Comparison of ENCODE assay signal across 8 mouse cellular contexts in the genomic region with DNA sequence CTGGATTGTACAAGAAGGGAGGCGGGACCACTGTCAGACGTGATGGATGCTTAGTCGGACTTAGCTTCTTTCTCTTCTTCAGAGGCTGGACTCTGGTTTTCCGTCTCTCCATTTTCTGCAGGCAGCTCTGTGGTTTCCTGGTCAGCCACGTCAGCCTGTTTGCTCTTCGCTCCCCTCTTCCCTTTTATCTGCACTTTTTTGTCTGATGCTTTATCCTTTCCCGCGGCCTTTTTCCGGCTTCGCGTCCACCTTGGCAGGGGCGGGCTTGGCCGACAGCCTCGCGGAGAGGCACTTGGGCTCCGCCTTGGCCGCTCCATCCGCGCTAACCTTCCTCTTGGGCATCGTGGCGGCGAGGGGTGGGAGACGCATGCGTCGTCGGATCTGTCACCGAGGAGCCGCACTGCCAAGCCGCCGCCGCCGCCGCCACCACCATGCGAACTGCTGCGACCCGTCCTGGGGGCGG. TPM values are rescaled to one million over a fixed set of nuclear protein-coding genes. Genes with fewer than 3 reads are reported as not detected.
A peak's percentile ranks its signal among the peaks of the same experiment; 100 is the strongest.
DNase-seq lines count a peak whose midpoint lies in the region; ATAC-seq and TF ChIP-seq lines count a peak whose summit lies in the region.
"Not testable (repeated sequence)": the region's sequence is repeated elsewhere in the genome, so short reads cannot be mapped to it uniquely, and the experiment has no call there.

No protein-coding gene starts in this region.

- peak; percentile 70 to 76 for DNase-seq in cerebellum, adult 18-20 months
- DNase-seq in heart, postnatal 14 days, result peak; percentile 43 to 58
- DNase-seq in kidney, postnatal 4 days, result peak; percentile 68 to 79
- DNase-seq in telencephalon, adult 2 months (ENCODE audit: low read depth, low spot score), result peak; percentile 26

- intact Hi-C loops in heart, postnatal 14 days (cut with DNase I), result not testable (repeated sequence)

- not testable (repeated sequence) for TF ChIP-seq CTCF in E14TG2a.4 (conservative IDR thresholded peaks at IDR 0.05; ENCODE audit: low read length)

- H3K4me2 ChIP-seq in forebrain, embryonic 15.5 days (replicated peaks), result peak overlapping the region; percentile 41
- H3K4me2 ChIP-seq in liver, embryonic 15.5 days, result peak overlapping the region; percentile 64
- peak overlapping the region; percentile 51 for H3K4me2 ChIP-seq in neural tube, embryonic 12.5 days (replicated peaks)

- not testable (repeated sequence) for H3K27me3 ChIP-seq in E14TG2a.4 (ENCODE audit: insufficient read depth, low read length); forebrain, embryonic 15.5 days; liver, embryonic 15.5 days; neural tube, embryonic 12.5 days (replicated peaks)

- H3K4me3 ChIP-seq in E14TG2a.4 (replicated peaks; ENCODE audit: low read length), result peak overlapping the region; percentile 60
- H3K4me3 ChIP-seq in forebrain, embryonic 15.5 days, result peak overlapping the region; percentile 47
- H3K4me3 ChIP-seq in liver, embryonic 15.5 days (replicated peaks), result peak overlapping the region; percentile 44
- H3K4me3 ChIP-seq in neural tube, embryonic 12.5 days, result peak overlapping the region; percentile 28

- peak; percentile 98 for ATAC-seq in forebrain, embryonic 15.5 days (replicated peaks)
- ATAC-seq in liver, embryonic 15.5 days (ENCODE audit: insufficient read depth), result 0 out of 2 replicates have a peak, but pooled peaks have one; percentile 49
- peak; percentile 98 for ATAC-seq in neural tube, embryonic 12.5 days (ENCODE audit: low FRiP score, low read depth)

- H3K4me1 ChIP-seq in E14TG2a.4 (replicated peaks; ENCODE audit: low read depth, low read length); forebrain, embryonic 15.5 days; liver, embryonic 15.5 days (replicated peaks); neural tube, embryonic 12.5 days: not testable (repeated sequence)

- H3K9me3 ChIP-seq in E14TG2a.4 (ENCODE audit: low read length); forebrain, embryonic 15.5 days; liver, embryonic 15.5 days (replicated peaks); neural tube, embryonic 12.5 days: not testable (repeated sequence)

- WGBS in forebrain, embryonic 15.5 days, result 20% methylated on average over 37 of the region's 37 CpGs
- 20% methylated on average over 37 of the region's 37 CpGs for WGBS in liver, embryonic 15.5 days (ENCODE audit: insufficient replicate concordance)
- 22% methylated on average over 37 of the region's 37 CpGs for WGBS in neural tube, embryonic 12.5 days

- not testable (repeated sequence) for H3K36me3 ChIP-seq in E14TG2a.4 (ENCODE audit: insufficient read depth, low read length); forebrain, embryonic 15.5 days; liver, embryonic 15.5 days (replicated peaks); neural tube, embryonic 12.5 days

- peak overlapping the region; percentile 59; the same call in 1 of the 2 replicates for H3K27ac ChIP-seq in forebrain, embryonic 15.5 days (replicated peaks)
- H3K27ac ChIP-seq in liver, embryonic 15.5 days (replicated peaks); neural tube, embryonic 12.5 days: not testable (repeated sequence)

- peak overlapping the region; percentile 49 for H3K9ac ChIP-seq in forebrain, embryonic 15.5 days (replicated peaks)
- not testable (repeated sequence) for H3K9ac ChIP-seq in liver, embryonic 15.5 days; neural tube, embryonic 12.5 days

RNA-seq across cellular contexts. Expression of a gene that starts 38.9 kb away (rescaled TPM):
- 301 and 321 TPM in 2 replicates for polyA plus RNA-seq in forebrain, embryonic 15.5 days (2015; fragmentation: Nextera tagmentation; extraction: Ambion mirVana)
- total RNA-seq in heart, postnatal 14 days (2021), result 10 to 100 TPM; 45.3 to 45.7 TPM
- 91.2 and 113 TPM in 2 replicates for polyA plus RNA-seq in liver, embryonic 15.5 days (2015; fragmentation: Nextera tagmentation; extraction: Ambion mirVana)
- 286 and 296 TPM in 2 replicates for polyA plus RNA-seq in neural tube, embryonic 12.5 days (2016; fragmentation: Nextera tagmentation; extraction: Ambion mirVana)

RNA-seq across cellular contexts. Expression of a gene that starts 58.8 kb away (rescaled TPM):
- polyA plus RNA-seq in forebrain, embryonic 15.5 days (2015; fragmentation: Nextera tagmentation; extraction: Ambion mirVana), result 61.0 and 61.5 TPM in 2 replicates
- total RNA-seq in heart, postnatal 14 days (2021), result 10 to 100 TPM; 18.3 to 22.9 TPM
- 30.4 and 35.1 TPM in 2 replicates for polyA plus RNA-seq in liver, embryonic 15.5 days (2015; fragmentation: Nextera tagmentation; extraction: Ambion mirVana)
- 52.8 and 52.9 TPM in 2 replicates for polyA plus RNA-seq in neural tube, embryonic 12.5 days (2016; fragmentation: Nextera tagmentation; extraction: Ambion mirVana)

RNA-seq across cellular contexts. Expression of a gene that starts 58.8 kb away (rescaled TPM):
- 9.2 and 9.4 TPM in 2 replicates for polyA plus RNA-seq in forebrain, embryonic 15.5 days (2015; fragmentation: Nextera tagmentation; extraction: Ambion mirVana)
- 1 to 10 TPM; 5.3 TPM for total RNA-seq in heart, postnatal 14 days (2021)
- 5.0 and 5.8 TPM in 2 replicates for polyA plus RNA-seq in liver, embryonic 15.5 days (2015; fragmentation: Nextera tagmentation; extraction: Ambion mirVana)
- 8.6 and 9.6 TPM in 2 replicates for polyA plus RNA-seq in neural tube, embryonic 12.5 days (2016; fragmentation: Nextera tagmentation; extraction: Ambion mirVana)

RNA-seq across cellular contexts. Expression of a gene that starts 58.8 kb away (rescaled TPM):
- 22.0 and 28.6 TPM in 2 replicates for polyA plus RNA-seq in forebrain, embryonic 15.5 days (2015; fragmentation: Nextera tagmentation; extraction: Ambion mirVana)
- 10 to 100 TPM; 11.6 to 12.1 TPM for total RNA-seq in heart, postnatal 14 days (2021)
- polyA plus RNA-seq in liver, embryonic 15.5 days (2015; fragmentation: Nextera tagmentation; extraction: Ambion mirVana), result 10.2 and 12.9 TPM in 2 replicates
- 18.2 and 21.5 TPM in 2 replicates for polyA plus RNA-seq in neural tube, embryonic 12.5 days (2016; fragmentation: Nextera tagmentation; extraction: Ambion mirVana)
